Mouse (Mus musculus): ENCODE measurements around the gene Tmf1.

GRCm38 (mm10) chr6:97106106-97106505 is 72.8 kb downstream of the Tmf1 start:
- TF ChIP-seq CTCF (IDR thresholded peaks at IDR 0.05; ENCODE audit: low read depth) = no peak
- TF ChIP-seq EP300 (IDR thresholded peaks at IDR 0.05; ENCODE audit: low read depth) = no peak
